Mouse (Mus musculus): ENCODE data around the gene Nemf. TPM values are rescaled to one million over a fixed set of nuclear protein-coding genes. Genes with fewer than 3 reads are reported as not detected.
"Not testable (repeated sequence)": the region's sequence is repeated elsewhere in the genome, so short reads cannot be mapped to it uniquely, and the experiment has no call there.

Gene Nemf
- polyA plus RNA-seq, 1 experiment from 2014 or later, result 84.2 TPM

DNA sequence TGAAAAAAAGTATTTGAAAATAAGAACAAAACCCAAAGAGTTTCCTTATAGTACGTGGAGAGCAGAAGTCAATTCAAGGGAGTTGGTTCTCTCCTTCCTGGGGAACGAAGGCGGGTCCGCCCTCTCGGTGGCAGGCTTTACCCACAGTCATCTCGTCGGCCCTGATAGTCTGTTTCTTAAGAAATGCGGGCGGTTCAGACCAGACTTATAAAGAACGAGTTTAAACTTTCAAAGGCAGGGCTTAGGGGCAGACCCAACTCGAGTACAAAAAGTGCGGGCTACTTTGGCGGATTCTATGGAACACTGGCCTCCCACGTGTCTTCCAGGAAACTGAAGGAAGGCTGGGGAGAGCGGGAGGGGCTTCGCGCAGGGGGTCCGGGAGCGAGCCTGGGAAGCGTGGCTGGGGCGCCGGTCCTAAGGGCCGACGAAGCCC, 14.5 kb upstream of the Nemf start:
- H3K27me3 ChIP-seq, result no peaks in the 10 kb centered on the region
- H3K36me3 ChIP-seq, result peaks cover 11% of the 10 kb centered on the region
- ATAC-seq (ENCODE audit: borderline replicate concordance, extremely low read depth, low FRiP score, low TSS enrichment), result peak; percentile 87
- peaks cover 25% of the 10 kb centered on the region for H3K4me1 ChIP-seq
- peak overlapping the region; percentile 99 for H3K9ac ChIP-seq
- peak overlapping the region; percentile 86 for H3K4me2 ChIP-seq
- H3K9me3 ChIP-seq, result no peaks in the 10 kb centered on the region
- WGBS, result under 1% methylated on average over 24 of the region's 24 CpGs
- H3K4me3 ChIP-seq, result peak overlapping the region; percentile 97
- H3K27ac ChIP-seq, result peak overlapping the region; percentile 99

DNA sequence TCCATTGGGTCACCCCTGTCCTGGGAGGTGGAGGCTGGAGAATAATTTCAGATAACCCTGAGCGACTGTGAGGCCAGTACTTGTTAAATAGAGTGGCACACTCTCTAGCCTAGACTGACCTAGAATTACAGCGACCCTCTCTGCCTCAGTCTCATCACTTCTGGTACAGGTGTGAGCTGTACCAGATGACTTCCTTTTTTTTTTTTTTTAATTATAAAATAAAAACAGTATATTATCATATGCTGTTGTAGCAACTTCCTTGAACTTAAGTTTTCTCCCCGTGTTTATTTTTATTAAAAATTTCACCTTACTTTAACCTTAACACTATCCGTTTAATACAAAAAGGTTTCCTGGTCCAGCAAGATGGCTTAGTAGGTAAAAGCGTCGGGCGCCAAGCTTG, 14.0 kb upstream of the Nemf start:
- Histone ChIP-seq H3K4me1 (peaks cover 21% of the 10 kb centered on the region), H3K36me3 (peaks cover 11% of the 10 kb centered on the region), H3K9ac (peak overlapping the region; percentile 99), H3K4me2 (peak overlapping the region; percentile 86), H3K9me3 (no peaks in the 10 kb centered on the region), H3K27me3 (no peaks in the 10 kb centered on the region), H3K27ac (peak overlapping the region; percentile 99), H3K4me3 (peak overlapping the region; percentile 97)
- no peak for ATAC-seq (ENCODE audit: borderline replicate concordance, extremely low read depth, low FRiP score, low TSS enrichment)
- WGBS, result 11% methylated on average over 7 of the region's 7 CpGs

DNA sequence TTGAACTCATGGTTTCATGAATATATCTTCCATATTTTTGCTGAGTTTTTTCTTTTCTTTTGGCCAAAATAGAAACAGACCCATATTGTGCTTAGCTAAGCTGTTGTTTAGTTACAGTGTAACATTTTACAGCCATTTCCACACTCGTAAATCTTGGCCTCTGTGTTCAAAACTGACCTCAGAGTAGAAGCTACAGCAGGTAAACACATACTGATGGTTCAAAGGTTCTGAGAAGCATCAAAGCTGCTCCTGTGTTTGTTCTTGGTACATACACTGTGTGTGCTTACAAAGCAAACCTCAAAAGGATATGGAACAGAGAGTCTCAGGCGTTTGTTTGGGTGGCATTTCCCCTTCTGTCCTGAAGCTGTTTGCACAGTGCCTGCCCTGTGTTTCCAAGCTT, 10.6 kb upstream of the Nemf start:
- Histone ChIP-seq H3K36me3 (no peaks in the 10 kb centered on the region), H3K4me2 (no peak overlapping the region), H3K27ac (no peak overlapping the region), H3K27me3 (no peaks in the 10 kb centered on the region), H3K9me3 (no peaks in the 10 kb centered on the region), H3K4me1 (peaks cover 14% of the 10 kb centered on the region), H3K4me3 (no peak overlapping the region), H3K9ac (no peak overlapping the region)
- ATAC-seq (ENCODE audit: borderline replicate concordance, extremely low read depth, low FRiP score, low TSS enrichment), result no peak
- 45% methylated on average over 2 of the region's 2 CpGs for WGBS

DNA sequence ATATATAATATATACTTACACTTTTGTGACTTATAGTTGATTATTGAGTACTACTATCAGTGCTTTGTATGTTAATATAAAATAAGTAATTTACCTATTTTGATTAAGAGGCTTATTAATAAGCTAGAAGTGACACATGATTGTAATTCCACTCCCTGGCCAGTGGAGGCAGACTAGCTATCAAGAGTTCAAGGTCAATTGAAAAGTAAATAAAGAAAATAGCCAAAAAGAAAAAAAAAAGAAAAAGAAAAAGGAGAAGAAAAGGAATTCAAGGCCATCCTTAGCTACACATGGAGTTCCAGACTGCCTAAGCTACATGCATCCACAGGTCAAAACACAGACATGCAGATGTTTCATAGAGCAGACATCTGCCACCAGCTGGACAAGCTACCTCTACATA, 9.5 kb upstream of the Nemf start:
- no peak overlapping the region for H3K4me3 ChIP-seq
- peaks cover 23% of the 10 kb centered on the region for H3K4me1 ChIP-seq
- H3K9ac ChIP-seq, result no peak overlapping the region
- H3K27me3 ChIP-seq, result no peaks in the 10 kb centered on the region
- H3K4me2 ChIP-seq, result no peak overlapping the region
- no peak overlapping the region for H3K27ac ChIP-seq
- H3K9me3 ChIP-seq, result no peaks in the 10 kb centered on the region
- ATAC-seq (ENCODE audit: borderline replicate concordance, extremely low read depth, low FRiP score, low TSS enrichment), result no peak
- H3K36me3 ChIP-seq, result no peaks in the 10 kb centered on the region

DNA sequence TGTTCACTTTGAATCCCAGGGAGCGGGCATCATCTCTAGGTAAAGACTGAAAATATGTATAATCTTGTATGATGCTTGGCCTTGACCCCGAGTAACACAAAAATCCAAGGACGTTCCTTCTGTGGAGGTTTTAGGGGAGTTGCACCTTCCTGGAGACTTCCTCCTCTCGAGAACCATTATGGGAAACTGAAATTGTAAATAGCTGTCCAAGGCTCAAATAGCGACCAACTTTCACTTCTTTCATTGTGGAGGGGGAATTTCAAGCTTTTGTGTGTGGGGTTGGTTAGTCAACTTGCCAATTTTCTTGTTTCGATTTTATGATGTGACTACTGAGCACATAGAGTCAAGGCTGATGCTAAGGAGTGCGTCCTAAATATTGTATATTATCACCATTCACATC, 8.8 kb upstream of the Nemf start:
- Histone ChIP-seq H3K9ac (no peak overlapping the region), H3K36me3 (no peaks in the 10 kb centered on the region), H3K4me2 (no peak overlapping the region), H3K27me3 (no peaks in the 10 kb centered on the region), H3K9me3 (no peaks in the 10 kb centered on the region), H3K27ac (no peak overlapping the region), H3K4me1 (peaks cover 21% of the 10 kb centered on the region), H3K4me3 (no peak overlapping the region)
- 75% methylated on average over 7 of the region's 7 CpGs for WGBS
- ATAC-seq (ENCODE audit: borderline replicate concordance, extremely low read depth, low FRiP score, low TSS enrichment), result no peak

DNA sequence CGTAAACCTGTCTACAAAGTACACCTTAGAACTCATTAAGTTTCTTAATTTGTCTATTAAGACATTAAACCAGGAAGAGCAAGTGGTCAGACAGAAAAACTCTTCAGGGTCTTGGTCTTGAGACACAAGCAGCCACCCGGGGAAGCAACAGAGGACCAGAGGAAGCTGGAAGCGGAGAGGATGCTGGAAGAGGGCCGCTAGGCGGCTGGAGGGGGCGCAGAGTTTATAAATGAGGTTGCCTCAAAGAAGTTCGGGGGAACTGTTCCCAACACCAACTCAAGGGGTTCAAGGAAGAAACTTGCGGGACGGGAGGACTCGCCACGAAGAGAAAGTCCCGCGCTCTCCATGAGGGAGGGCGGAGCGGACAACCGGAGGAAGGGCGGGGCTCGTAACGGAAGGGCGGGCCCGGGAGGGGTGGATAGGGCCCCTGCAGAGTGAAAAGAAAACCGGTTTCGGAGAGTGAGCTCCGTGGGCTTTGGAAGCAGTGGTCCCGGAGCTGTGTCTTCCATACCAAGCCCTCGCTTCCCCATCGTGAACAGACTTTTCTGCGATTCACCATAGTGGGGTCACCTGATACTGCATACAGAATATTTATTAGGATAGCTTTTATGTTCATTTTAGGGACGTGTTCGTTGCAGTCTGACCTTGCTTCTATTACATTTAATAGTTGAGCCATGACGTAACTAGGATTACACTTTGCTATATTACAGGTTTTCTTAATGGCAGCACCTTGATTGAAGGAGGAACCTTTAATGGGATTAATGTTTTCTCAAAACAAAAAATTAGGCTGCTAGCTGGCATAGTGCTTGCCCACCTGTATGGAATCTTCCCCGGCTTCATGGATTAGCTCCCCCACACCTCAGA, 7.2 kb upstream of the Nemf start:
- Histone ChIP-seq H3K36me3 (no peaks in the 10 kb centered on the region), H3K4me1 (peaks cover 19% of the 10 kb centered on the region), H3K4me2 (peak overlapping the region; percentile 60), H3K9me3 (no peaks in the 10 kb centered on the region), H3K4me3 (peak overlapping the region; percentile 50), H3K9ac (peak overlapping the region; percentile 53), H3K27ac (peak overlapping the region; percentile 65), H3K27me3 (no peaks in the 10 kb centered on the region)
- WGBS, result 3% methylated on average over 32 of the region's 32 CpGs
- peak; percentile 62 for ATAC-seq (ENCODE audit: borderline replicate concordance, extremely low read depth, low FRiP score, low TSS enrichment)

DNA sequence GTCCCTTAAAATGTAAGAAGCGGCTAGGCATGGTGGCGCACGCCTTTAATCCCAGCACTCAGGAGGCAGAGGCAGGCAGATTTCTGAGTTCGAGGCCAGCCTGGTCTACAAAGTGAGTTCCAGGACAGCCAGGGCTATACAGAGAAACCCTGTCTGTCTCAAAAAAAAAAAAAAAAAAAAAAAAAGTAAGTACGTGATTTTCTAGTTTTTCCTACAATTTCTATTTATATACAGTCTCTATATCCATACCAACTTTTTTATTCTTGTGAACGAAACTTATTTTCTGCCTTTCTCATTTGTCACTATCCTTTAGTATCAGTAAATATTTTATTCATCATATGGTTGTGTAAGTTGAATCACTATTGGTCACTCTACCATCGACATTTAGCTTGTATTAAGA, 6.1 kb upstream of the Nemf start:
- H3K4me2 ChIP-seq; H3K9ac ChIP-seq; H3K36me3 ChIP-seq; H3K4me3 ChIP-seq; H3K27me3 ChIP-seq; H3K27ac ChIP-seq; ATAC-seq (ENCODE audit: borderline replicate concordance, extremely low read depth, low FRiP score, low TSS enrichment); H3K9me3 ChIP-seq: not testable (repeated sequence)
- 92% methylated on average over 7 of the region's 7 CpGs for WGBS
- H3K4me1 ChIP-seq, result peaks cover 19% of the 10 kb centered on the region

DNA sequence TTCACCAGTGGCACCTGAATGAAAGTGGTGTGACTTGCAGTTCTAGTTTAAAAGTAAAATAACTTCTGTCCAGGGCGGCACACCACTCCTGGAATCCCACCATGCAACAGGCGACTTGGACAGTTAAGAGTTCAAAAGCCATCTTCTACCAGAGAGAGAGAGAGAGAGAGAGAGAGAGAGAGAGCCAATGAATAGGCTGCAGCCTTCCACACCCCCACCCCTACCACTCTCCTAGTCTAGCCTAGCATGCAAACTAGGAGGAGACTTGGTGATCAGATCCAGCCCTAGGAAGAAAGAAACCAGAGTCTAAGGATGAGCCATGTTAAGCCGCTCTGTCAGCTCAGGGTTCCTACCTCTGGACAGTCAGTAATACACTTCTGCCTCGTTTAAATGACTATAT, 5.4 kb upstream of the Nemf start:
- H3K9me3 ChIP-seq, result no peaks in the 10 kb centered on the region
- peak overlapping the region; percentile 74 for H3K4me2 ChIP-seq
- H3K4me1 ChIP-seq, result peaks cover 19% of the 10 kb centered on the region
- no peak overlapping the region for H3K9ac ChIP-seq
- H3K36me3 ChIP-seq, result no peaks in the 10 kb centered on the region
- no peaks in the 10 kb centered on the region for H3K27me3 ChIP-seq
- peak overlapping the region; percentile 97 for H3K27ac ChIP-seq
- ATAC-seq (ENCODE audit: borderline replicate concordance, extremely low read depth, low FRiP score, low TSS enrichment), result no peak
- H3K4me3 ChIP-seq, result no peak overlapping the region; the same call in 1 of the 2 replicates
- WGBS, result 44% methylated on average over 4 of the region's 4 CpGs

DNA sequence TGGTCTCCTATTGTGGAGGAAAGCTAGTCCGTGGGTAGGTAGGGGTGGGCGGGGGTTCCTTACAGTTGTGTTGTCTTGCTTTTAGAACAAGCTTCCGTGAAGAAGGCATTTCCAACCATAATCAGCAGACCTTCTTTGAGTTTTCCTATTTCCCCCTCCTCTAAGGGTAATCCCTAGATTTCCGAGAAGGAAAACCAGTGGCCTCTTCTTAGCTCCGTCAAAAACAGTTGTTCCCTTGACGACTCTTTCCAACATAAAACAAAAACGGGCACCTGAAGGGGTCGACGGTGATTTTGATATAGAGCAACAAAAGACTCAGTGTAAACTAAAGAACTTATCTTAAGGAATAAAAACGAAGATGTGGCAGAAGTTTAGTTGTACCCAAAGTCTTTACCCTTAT, 5.0 kb upstream of the Nemf start:
- Histone ChIP-seq H3K27ac (peak overlapping the region; percentile 97), H3K36me3 (no peaks in the 10 kb centered on the region), H3K27me3 (no peaks in the 10 kb centered on the region), H3K4me3 (peak overlapping the region; percentile 53), H3K9ac (peak overlapping the region; percentile 68), H3K4me2 (peak overlapping the region; percentile 74), H3K9me3 (no peaks in the 10 kb centered on the region), H3K4me1 (peaks cover 19% of the 10 kb centered on the region)
- WGBS, result 5% methylated on average over 10 of the region's 10 CpGs
- no peak; the same call in 1 of the 2 replicates for ATAC-seq (ENCODE audit: borderline replicate concordance, extremely low read depth, low FRiP score, low TSS enrichment)

DNA sequence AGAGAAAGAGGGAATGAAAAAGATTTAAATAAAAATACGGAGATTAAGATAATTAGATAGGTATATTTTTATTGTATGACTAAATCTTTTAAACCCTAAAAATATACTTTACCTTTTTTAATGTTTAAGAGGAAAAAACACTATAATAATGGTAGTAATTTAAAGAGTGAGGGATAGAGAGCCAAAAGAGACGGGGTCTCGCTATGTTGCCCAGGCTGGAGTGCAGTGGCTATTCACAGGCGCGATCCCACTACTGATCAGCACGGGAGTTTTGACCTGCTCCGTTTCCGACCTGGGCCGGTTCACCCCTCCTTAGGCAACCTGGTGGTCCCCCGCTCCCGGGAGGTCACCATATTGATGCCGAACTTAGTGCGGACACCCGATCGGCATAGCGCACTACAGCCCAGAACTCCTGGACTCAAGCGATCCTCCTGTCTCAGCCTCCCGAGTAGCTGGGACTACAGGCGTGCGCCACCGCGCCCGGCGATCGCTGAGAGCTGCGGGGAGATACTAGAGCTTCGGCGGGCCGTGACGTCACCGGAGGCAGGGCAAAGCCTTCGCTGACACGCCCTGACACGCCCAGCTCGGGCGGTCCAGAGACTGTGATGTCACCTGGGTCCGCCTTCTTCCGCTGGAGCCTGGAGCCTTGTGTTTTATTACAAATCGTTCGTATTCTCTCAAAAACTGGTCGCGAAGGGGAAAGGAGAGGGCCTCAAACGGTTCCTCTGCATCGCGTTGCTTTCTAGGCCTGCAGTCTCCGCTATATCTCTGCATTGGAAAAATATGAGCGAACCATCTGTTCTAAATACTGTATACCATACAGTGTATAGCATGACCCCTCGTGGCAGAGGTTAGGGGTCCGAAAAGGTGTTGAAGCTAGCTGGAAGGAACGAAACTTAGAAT, 4.3 kb upstream of the Nemf start:
- H3K27ac ChIP-seq, result peak overlapping the region; percentile 97
- H3K4me3 ChIP-seq, result peak overlapping the region; percentile 53
- H3K9me3 ChIP-seq, H3K27me3 ChIP-seq, H3K36me3 ChIP-seq: not testable (repeated sequence)
- WGBS, result under 1% methylated on average over 44 of the region's 50 CpGs
- ATAC-seq (ENCODE audit: borderline replicate concordance, extremely low read depth, low FRiP score, low TSS enrichment), result peak; percentile 96
- peaks cover 19% of the 10 kb centered on the region for H3K4me1 ChIP-seq
- peak overlapping the region; percentile 68 for H3K9ac ChIP-seq
- peak overlapping the region; percentile 74 for H3K4me2 ChIP-seq

DNA sequence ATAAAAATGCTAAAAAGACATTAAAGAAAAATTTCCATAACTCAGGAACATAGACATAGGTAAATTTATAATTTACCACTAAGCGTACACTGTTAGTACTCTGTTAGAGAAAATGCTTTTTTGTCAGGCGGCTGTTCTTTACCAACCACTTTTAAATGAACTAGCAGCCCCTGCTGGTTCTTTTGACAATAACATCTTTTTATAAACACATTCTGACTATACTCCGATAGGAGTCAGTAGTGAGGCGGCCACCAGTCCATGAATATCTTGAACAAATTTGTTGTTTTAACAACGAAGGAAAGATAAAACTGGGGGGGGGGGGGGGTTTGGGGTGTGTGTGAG, 3.7 kb upstream of the Nemf start:
- 14% methylated on average over 5 of the region's 5 CpGs for whole genome bisulfite sequencing
- ATAC-seq (ENCODE audit: borderline replicate concordance, extremely low read depth, low FRiP score, low TSS enrichment), result no peak
- no peak overlapping the region for H3K4me3 ChIP-seq
- H3K9me3 ChIP-seq, result no peaks in the 10 kb centered on the region
- H3K27me3 ChIP-seq, result no peaks in the 10 kb centered on the region
- H3K4me1 ChIP-seq, result peaks cover 22% of the 10 kb centered on the region
- no peak overlapping the region for H3K4me2 ChIP-seq
- no peaks in the 10 kb centered on the region for H3K36me3 ChIP-seq
- H3K9ac ChIP-seq, result no peak overlapping the region
- no peak overlapping the region for H3K27ac ChIP-seq

DNA sequence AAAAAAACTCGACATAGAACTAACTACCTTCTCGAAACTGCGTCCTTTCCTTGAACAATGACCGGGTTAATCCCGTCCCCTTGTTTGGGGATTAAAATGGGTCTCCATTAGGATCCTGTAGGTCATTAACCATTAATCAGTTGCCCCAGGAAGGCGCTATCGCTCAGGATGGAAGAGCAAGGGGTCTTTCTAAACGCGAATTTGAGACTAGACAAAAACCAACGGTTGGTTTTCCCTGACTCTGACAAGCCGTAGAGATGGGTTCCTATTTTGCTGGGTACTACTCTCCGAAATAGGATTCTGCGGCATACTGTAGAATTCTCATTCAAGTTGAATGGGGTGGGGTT, 308 bp upstream of the Nemf start:
- H3K9me3 ChIP-seq, result no peaks in the 10 kb centered on the region

More for the DNA sequence above, 308 bp upstream of the Nemf start:
- no peak for ATAC-seq (ENCODE audit: borderline replicate concordance, extremely low read depth, low FRiP score, low TSS enrichment)
- peak overlapping the region; percentile 79 for H3K4me3 ChIP-seq
- H3K36me3 ChIP-seq, result peaks cover 18% of the 10 kb centered on the region
- H3K4me1 ChIP-seq, result peaks cover 13% of the 10 kb centered on the region
- H3K4me2 ChIP-seq, result peak overlapping the region; percentile 62
- peak overlapping the region; percentile 84 for H3K9ac ChIP-seq
- H3K27ac ChIP-seq, result no peak overlapping the region
- no peaks in the 10 kb centered on the region for H3K27me3 ChIP-seq
- 6% methylated on average over 13 of the region's 13 CpGs for WGBS
